ENCODE assay signal across 8 mouse cellular contexts in genomic region chr10:76531828-76532227, GRCm38 (mm10). TPM values are rescaled to one million over a fixed set of nuclear protein-coding genes. Genes with fewer than 3 reads are reported as not detected.
DNase-seq lines count a peak whose midpoint lies in the region; ATAC-seq and TF ChIP-seq lines count a peak whose summit lies in the region.

No protein-coding gene starts in this region.

- no peak for TF ChIP-seq CTCF in G1E (IDR thresholded peaks at IDR 0.05; ENCODE audit: low read depth, low read length)

- H3K4me2 ChIP-seq in heart, embryonic 12.5 days = peak overlapping the region; percentile 86
- peak overlapping the region; percentile 81 for H3K4me2 ChIP-seq in forebrain, embryonic 16.5 days (ENCODE audit: low read length)

- 0 out of 2 replicates have a peak, but pooled peaks have one; percentile 8 for ATAC-seq in heart, embryonic 12.5 days (ENCODE audit: insufficient number of reproducible peaks, low FRiP score)
- ATAC-seq in G1E (ENCODE audit: extremely low read depth, insufficient number of reproducible peaks, low FRiP score, poor library complexity, severe bottlenecking) = no peak
- peak; percentile 11 for ATAC-seq in forebrain, embryonic 16.5 days
- 0 out of 2 replicates have a peak, but pooled peaks have one; percentile 3 for ATAC-seq in megakaryocyte-erythroid progenitor cell, adult 5-6 weeks (replicated peaks; ENCODE audit: low FRiP score, low TSS enrichment, poor library complexity, severe bottlenecking)

- peak overlapping the region; percentile 81 for H3K9ac ChIP-seq in heart, embryonic 12.5 days
- H3K9ac ChIP-seq in forebrain, embryonic 16.5 days (replicated peaks; ENCODE audit: low read depth, low read length) = peak overlapping the region; percentile 73

- H3K36me3 ChIP-seq in heart, embryonic 12.5 days = peaks cover 33% of the 10 kb centered on the region
- peaks cover 45% of the 10 kb centered on the region for H3K36me3 ChIP-seq in G1E (replicated peaks)
- peaks cover 16% of the 10 kb centered on the region for H3K36me3 ChIP-seq in forebrain, embryonic 16.5 days (ENCODE audit: control insufficient read depth, insufficient read depth)

- peak overlapping the region; percentile 57 for H3K4me3 ChIP-seq in heart, embryonic 12.5 days
- H3K4me3 ChIP-seq in G1E (ENCODE audit: low read depth, low read length) = peak overlapping the region; percentile 95
- peak overlapping the region; percentile 66 for H3K4me3 ChIP-seq in forebrain, embryonic 16.5 days (replicated peaks; ENCODE audit: low read length)

- H3K9me3 ChIP-seq in heart, embryonic 12.5 days (replicated peaks) = no peaks in the 10 kb centered on the region
- H3K9me3 ChIP-seq in G1E (replicated peaks) = no peaks in the 10 kb centered on the region
- H3K9me3 ChIP-seq in forebrain, embryonic 16.5 days (ENCODE audit: control insufficient read depth, low read length) = no peaks in the 10 kb centered on the region

- DNase-seq in heart, adult 11 months = no peak
- no peak for DNase-seq in G1E (ENCODE audit: low spot score)
- no peak for DNase-seq in Muller cell, postnatal 12 days (ENCODE audit: inconsistent ontology term)
- DNase-seq in left cerebral cortex, adult 8-10 months (ENCODE audit: low spot score in 2 of 2) = no peak
- no peak for DNase-seq in spleen, adult 18-20 months

- no peaks in the 10 kb centered on the region for H3K27me3 ChIP-seq in heart, embryonic 12.5 days (replicated peaks)
- peaks cover 8% of the 10 kb centered on the region for H3K27me3 ChIP-seq in G1E (ENCODE audit: insufficient read depth, low read length)
- no peaks in the 10 kb centered on the region for H3K27me3 ChIP-seq in forebrain, embryonic 16.5 days (replicated peaks; ENCODE audit: control insufficient read depth, insufficient read depth, low read length)

- WGBS in heart, embryonic 12.5 days = 3% methylated on average over 14 of the region's 14 CpGs
- WGBS in forebrain, embryonic 16.5 days = under 1% methylated on average over 14 of the region's 14 CpGs

- peaks cover 8% of the 10 kb centered on the region for H3K4me1 ChIP-seq in heart, embryonic 12.5 days (replicated peaks)
- H3K4me1 ChIP-seq in G1E (ENCODE audit: insufficient read depth, low read depth, low read length) = peaks cover 49% of the 10 kb centered on the region
- H3K4me1 ChIP-seq in forebrain, embryonic 16.5 days (replicated peaks; ENCODE audit: control insufficient read depth, insufficient read depth, low read length) = peaks cover 15% of the 10 kb centered on the region

- peak overlapping the region; percentile 5 for H3K27ac ChIP-seq in heart, embryonic 12.5 days (ENCODE audit: poor library complexity, severe bottlenecking)
- H3K27ac ChIP-seq in forebrain, embryonic 16.5 days (ENCODE audit: low read length) = peak overlapping the region; percentile 80

RNA-seq across cellular contexts. Expression of gene Lss, which starts 0.4 kb away (rescaled TPM):
- polyA plus RNA-seq in heart, embryonic 12.5 days (2016; fragmentation: Nextera tagmentation; extraction: Ambion mirVana) = 12.6 and 13.3 TPM in 2 replicates
- total RNA-seq in G1E (2014; fragmentation: Nextera tagmentation) (16.3 and 20.5 TPM in 2 replicates), G1E (2017) (64.1 and 66.0 TPM in 2 replicates)
- 26.1 and 46.6 TPM in 2 replicates for polyA plus RNA-seq in G1E (2012)
- polyA plus RNA-seq in forebrain, embryonic 16.5 days (2015; fragmentation: Nextera tagmentation; extraction: Ambion mirVana) = 44.0 and 52.3 TPM in 2 replicates
- total RNA-seq in megakaryocyte-erythroid progenitor cell, adult 5-6 weeks (2014; fragmentation: Nextera tagmentation) = 7.5 and 11.4 TPM in 2 replicates
- 9.9 and 15.6 TPM in 2 replicates for total RNA-seq in megakaryocyte-erythroid progenitor cell, adult 5-6 weeks (2017)
- 10 to 100 TPM; 49.1 to 67.2 (median 58.5) TPM for total RNA-seq in left cerebral cortex, adult 8-10 months (2022)

RNA-seq across cellular contexts. Expression of gene Spatc1l, which starts 30.2 kb away (rescaled TPM):
- not detected in 2 replicates for polyA plus RNA-seq in heart, embryonic 12.5 days (2016; fragmentation: Nextera tagmentation; extraction: Ambion mirVana)
- total RNA-seq in G1E (2014; fragmentation: Nextera tagmentation) (not detected in 2 replicates), G1E (2017) (0.11 TPM in 1 of 2 replicates, not detected in the other)
- not detected in 2 replicates for polyA plus RNA-seq in G1E (2012)
- polyA plus RNA-seq in forebrain, embryonic 16.5 days (2015; fragmentation: Nextera tagmentation; extraction: Ambion mirVana) = 0.24 TPM in 1 of 2 replicates, not detected in the other
- not detected in 2 replicates for total RNA-seq in megakaryocyte-erythroid progenitor cell, adult 5-6 weeks (2014; fragmentation: Nextera tagmentation)
- not detected in 2 replicates for total RNA-seq in megakaryocyte-erythroid progenitor cell, adult 5-6 weeks (2017)
- total RNA-seq in left cerebral cortex, adult 8-10 months (2022) = not detected

RNA-seq across cellular contexts. Expression of gene Ftcd, which starts 43.6 kb away (rescaled TPM):
- polyA plus RNA-seq in heart, embryonic 12.5 days (2016; fragmentation: Nextera tagmentation; extraction: Ambion mirVana) = 3.2 and 3.5 TPM in 2 replicates
- total RNA-seq in G1E (2014; fragmentation: Nextera tagmentation) = not detected in 2 replicates
- total RNA-seq in G1E (2017) = 0.27 TPM in 1 of 2 replicates, not detected in the other
- polyA plus RNA-seq in G1E (2012) = not detected in 2 replicates
- polyA plus RNA-seq in forebrain, embryonic 16.5 days (2015; fragmentation: Nextera tagmentation; extraction: Ambion mirVana) = 0.15 TPM in 1 of 2 replicates, not detected in the other
- not detected in 2 replicates for total RNA-seq in megakaryocyte-erythroid progenitor cell, adult 5-6 weeks (2014; fragmentation: Nextera tagmentation)
- not detected in 2 replicates for total RNA-seq in megakaryocyte-erythroid progenitor cell, adult 5-6 weeks (2017)
- under 1 TPM in 2 of 4 experiments, not detected in 2; 0.15 to 0.17 TPM for total RNA-seq in left cerebral cortex, adult 8-10 months (2022)
